Mouse (Mus musculus): ENCODE data around the gene Gm4301. TPM values are rescaled to one million over a fixed set of nuclear protein-coding genes. Genes with fewer than 3 reads are reported as not detected.
"Not testable (repeated sequence)": the region's sequence is repeated elsewhere in the genome, so short reads cannot be mapped to it uniquely, and the experiment has no call there.

Gene Gm4301
- not detected in 2 replicates for polyA plus RNA-seq (2014; fragmentation: Nextera tagmentation; extraction: Ambion mirVana)

GRCm38 (mm10) chr10:100335376-100335775, at the start of gene Gm4301:
Gene Gm4301, plus strand, starts transcription at chr10:100335676.
- no CpG with 5 or more reads among the region's 2 CpGs for WGBS
- H3K4me1 ChIP-seq (ENCODE audit: control insufficient read depth, insufficient read depth, low read length); ATAC-seq (ENCODE audit: low FRiP score); DNase-seq (ENCODE audit: low spot score, missing footprints); H3K27ac ChIP-seq (ENCODE audit: low read depth, low read length); H3K4me2 ChIP-seq; H3K36me3 ChIP-seq (ENCODE audit: control insufficient read depth, insufficient read depth, low read length); H3K9ac ChIP-seq (ENCODE audit: low read length); H3K4me3 ChIP-seq (ENCODE audit: low read depth, low read length); H3K27me3 ChIP-seq (ENCODE audit: control insufficient read depth, insufficient read depth, low read length); H3K9me3 ChIP-seq (ENCODE audit: control insufficient read depth, low read length): not testable (repeated sequence)

- WGBS, result 89% methylated on average over 2 of the region's 2 CpGs
- Histone ChIP-seq H3K4me2 (no peak overlapping the region), H3K27me3 (ENCODE audit: control insufficient read depth, insufficient read depth, low read length) (no peaks in the 10 kb centered on the region), H3K9ac (ENCODE audit: low read length) (no peak overlapping the region), H3K36me3 (ENCODE audit: control insufficient read depth, insufficient read depth, low read length) (no peaks in the 10 kb centered on the region), H3K27ac (ENCODE audit: low read depth, low read length) (no peak overlapping the region), H3K4me3 (ENCODE audit: low read depth, low read length) (no peak overlapping the region), H3K9me3 (ENCODE audit: control insufficient read depth, low read length) (no peaks in the 10 kb centered on the region), H3K4me1 (ENCODE audit: control insufficient read depth, insufficient read depth, low read length) (no peaks in the 10 kb centered on the region)
- ATAC-seq (ENCODE audit: low FRiP score), result no peak
- DNase-seq (ENCODE audit: low spot score, missing footprints), result no peak
These were observed 39.4 kb upstream of the Gm4301 start for GRCm38 (mm10) chr10:100296105-100296504.

- not testable (repeated sequence) for H3K4me2 ChIP-seq; DNase-seq (ENCODE audit: low spot score, missing footprints); H3K4me1 ChIP-seq (ENCODE audit: control insufficient read depth, insufficient read depth, low read length); H3K27me3 ChIP-seq (ENCODE audit: control insufficient read depth, insufficient read depth, low read length); H3K4me3 ChIP-seq (ENCODE audit: low read depth, low read length); H3K9ac ChIP-seq (ENCODE audit: low read length); H3K36me3 ChIP-seq (ENCODE audit: control insufficient read depth, insufficient read depth, low read length); H3K27ac ChIP-seq (ENCODE audit: low read depth, low read length); ATAC-seq (ENCODE audit: low FRiP score); H3K9me3 ChIP-seq (ENCODE audit: control insufficient read depth, low read length)
These were observed 35.4 kb upstream of the Gm4301 start for GRCm38 (mm10) chr10:100300106-100300505.

- H3K9me3 ChIP-seq (ENCODE audit: control insufficient read depth, low read length); H3K4me1 ChIP-seq (ENCODE audit: control insufficient read depth, insufficient read depth, low read length); H3K27ac ChIP-seq (ENCODE audit: low read depth, low read length); H3K4me2 ChIP-seq; H3K9ac ChIP-seq (ENCODE audit: low read length); H3K4me3 ChIP-seq (ENCODE audit: low read depth, low read length); ATAC-seq (ENCODE audit: low FRiP score); H3K36me3 ChIP-seq (ENCODE audit: control insufficient read depth, insufficient read depth, low read length); DNase-seq (ENCODE audit: low spot score, missing footprints); H3K27me3 ChIP-seq (ENCODE audit: control insufficient read depth, insufficient read depth, low read length): not testable (repeated sequence)
- no CpG with 5 or more reads among the region's 3 CpGs for WGBS
These were observed 5.1 kb downstream of the Gm4301 start, which contains the start of gene Gm4302 for GRCm38 (mm10) chr10:100340536-100340935. Gene Gm4302, plus strand, starts transcription at chr10:100340836.

DNA sequence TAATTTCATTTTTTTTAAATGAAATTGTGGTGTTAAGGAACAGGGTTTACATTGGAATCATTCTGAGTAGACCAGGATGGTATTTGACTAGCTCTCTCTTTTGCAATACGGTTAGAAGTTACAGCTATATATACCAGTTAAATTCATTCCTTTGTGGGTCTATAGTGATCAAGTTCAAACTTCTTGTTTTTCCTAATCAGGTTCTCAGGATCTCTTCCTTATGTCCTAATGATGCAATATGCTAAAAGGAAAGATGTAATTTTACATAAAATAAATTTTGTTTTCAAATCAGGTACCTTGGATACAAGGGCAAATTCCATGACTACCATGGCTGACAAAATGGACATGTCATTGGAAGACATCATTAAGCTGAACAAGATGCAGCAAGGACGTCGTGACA, 10.2 kb downstream of the Gm4301 start, which contains the start of gene Gm4303:
TSS of gene Gm4303 (plus strand) at position 301 of the 400 bp plus-strand sequence.
- not testable (repeated sequence) for H3K9me3 ChIP-seq (ENCODE audit: control insufficient read depth, low read length); H3K27ac ChIP-seq (ENCODE audit: low read depth, low read length); H3K27me3 ChIP-seq (ENCODE audit: control insufficient read depth, insufficient read depth, low read length); ATAC-seq (ENCODE audit: low FRiP score); H3K9ac ChIP-seq (ENCODE audit: low read length); H3K4me1 ChIP-seq (ENCODE audit: control insufficient read depth, insufficient read depth, low read length); DNase-seq (ENCODE audit: low spot score, missing footprints); H3K4me2 ChIP-seq; H3K4me3 ChIP-seq (ENCODE audit: low read depth, low read length); H3K36me3 ChIP-seq (ENCODE audit: control insufficient read depth, insufficient read depth, low read length)
- WGBS, result no CpG with 5 or more reads among the region's 3 CpGs

DNA sequence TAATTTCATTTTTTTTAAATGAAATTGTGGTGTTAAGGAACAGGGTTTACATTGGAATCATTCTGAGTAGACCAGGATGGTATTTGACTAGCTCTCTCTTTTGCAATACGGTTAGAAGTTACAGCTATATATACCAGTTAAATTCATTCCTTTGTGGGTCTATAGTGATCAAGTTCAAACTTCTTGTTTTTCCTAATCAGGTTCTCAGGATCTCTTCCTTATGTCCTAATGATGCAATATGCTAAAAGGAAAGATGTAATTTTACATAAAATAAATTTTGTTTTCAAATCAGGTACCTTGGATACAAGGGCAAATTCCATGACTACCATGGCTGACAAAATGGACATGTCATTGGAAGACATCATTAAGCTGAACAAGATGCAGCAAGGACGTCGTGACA, 15.3 kb downstream of the Gm4301 start, which contains the start of gene Gm4305:
TSS of gene Gm4305 (plus strand) at position 301 of the 400 bp plus-strand sequence.
- not testable (repeated sequence) for H3K4me3 ChIP-seq (ENCODE audit: low read depth, low read length); ATAC-seq (ENCODE audit: low FRiP score); H3K4me2 ChIP-seq; H3K9me3 ChIP-seq (ENCODE audit: control insufficient read depth, low read length); DNase-seq (ENCODE audit: low spot score, missing footprints); H3K9ac ChIP-seq (ENCODE audit: low read length); H3K27ac ChIP-seq (ENCODE audit: low read depth, low read length); H3K36me3 ChIP-seq (ENCODE audit: control insufficient read depth, insufficient read depth, low read length); H3K4me1 ChIP-seq (ENCODE audit: control insufficient read depth, insufficient read depth, low read length); H3K27me3 ChIP-seq (ENCODE audit: control insufficient read depth, insufficient read depth, low read length)
- no CpG with 5 or more reads among the region's 3 CpGs for WGBS

- not testable (repeated sequence) for DNase-seq (ENCODE audit: low spot score, missing footprints); H3K27me3 ChIP-seq (ENCODE audit: control insufficient read depth, insufficient read depth, low read length); ATAC-seq (ENCODE audit: low FRiP score); H3K36me3 ChIP-seq (ENCODE audit: control insufficient read depth, insufficient read depth, low read length); H3K4me3 ChIP-seq (ENCODE audit: low read depth, low read length); H3K9me3 ChIP-seq (ENCODE audit: control insufficient read depth, low read length); H3K4me1 ChIP-seq (ENCODE audit: control insufficient read depth, insufficient read depth, low read length); H3K9ac ChIP-seq (ENCODE audit: low read length); H3K27ac ChIP-seq (ENCODE audit: low read depth, low read length); H3K4me2 ChIP-seq
- WGBS, result 79% methylated on average over 2 of the region's 2 CpGs
These were observed 21.4 kb downstream of the Gm4301 start for GRCm38 (mm10) chr10:100356841-100357240.

DNA sequence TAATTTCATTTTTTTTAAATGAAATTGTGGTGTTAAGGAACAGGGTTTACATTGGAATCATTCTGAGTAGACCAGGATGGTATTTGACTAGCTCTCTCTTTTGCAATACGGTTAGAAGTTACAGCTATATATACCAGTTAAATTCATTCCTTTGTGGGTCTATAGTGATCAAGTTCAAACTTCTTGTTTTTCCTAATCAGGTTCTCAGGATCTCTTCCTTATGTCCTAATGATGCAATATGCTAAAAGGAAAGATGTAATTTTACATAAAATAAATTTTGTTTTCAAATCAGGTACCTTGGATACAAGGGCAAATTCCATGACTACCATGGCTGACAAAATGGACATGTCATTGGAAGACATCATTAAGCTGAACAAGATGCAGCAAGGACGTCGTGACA, 25.6 kb downstream of the Gm4301 start, which contains the start of gene Gm4307:
TSS of gene Gm4307 (plus strand) at position 301 of the 400 bp plus-strand sequence.
- H3K4me2 ChIP-seq; H3K36me3 ChIP-seq (ENCODE audit: control insufficient read depth, insufficient read depth, low read length); H3K9me3 ChIP-seq (ENCODE audit: control insufficient read depth, low read length); H3K4me1 ChIP-seq (ENCODE audit: control insufficient read depth, insufficient read depth, low read length); DNase-seq (ENCODE audit: low spot score, missing footprints); ATAC-seq (ENCODE audit: low FRiP score); H3K9ac ChIP-seq (ENCODE audit: low read length); H3K27me3 ChIP-seq (ENCODE audit: control insufficient read depth, insufficient read depth, low read length); H3K4me3 ChIP-seq (ENCODE audit: low read depth, low read length); H3K27ac ChIP-seq (ENCODE audit: low read depth, low read length): not testable (repeated sequence)
- no CpG with 5 or more reads among the region's 3 CpGs for WGBS

- H3K4me2 ChIP-seq; H3K4me1 ChIP-seq (ENCODE audit: control insufficient read depth, insufficient read depth, low read length); H3K27ac ChIP-seq (ENCODE audit: low read depth, low read length); H3K9ac ChIP-seq (ENCODE audit: low read length); H3K9me3 ChIP-seq (ENCODE audit: control insufficient read depth, low read length); H3K36me3 ChIP-seq (ENCODE audit: control insufficient read depth, insufficient read depth, low read length); DNase-seq (ENCODE audit: low spot score, missing footprints); H3K27me3 ChIP-seq (ENCODE audit: control insufficient read depth, insufficient read depth, low read length); ATAC-seq (ENCODE audit: low FRiP score); H3K4me3 ChIP-seq (ENCODE audit: low read depth, low read length): not testable (repeated sequence)
- WGBS, result no CpG with 5 or more reads among the region's 2 CpGs
These were observed 47.0 kb downstream of the Gm4301 start, which contains the start of gene Gm4312 for GRCm38 (mm10) chr10:100382460-100382859. Gene Gm4312, minus strand, starts transcription at chr10:100382560.
